Mouse (Mus musculus) midbrain, embryonic 11.5 days (tissue): ENCODE measurements around the gene Tnpo2. TPM values are rescaled to one million over a fixed set of nuclear protein-coding genes. Genes with fewer than 3 reads are reported as not detected.
"Not testable (repeated sequence)": the region's sequence is repeated elsewhere in the genome, so short reads cannot be mapped to it uniquely, and the experiment has no call there.

ENCODE experiments used
- ATAC-seq: fragments of 200-750 bp; cut with Nextera tagmentation; 2 replicates; pipeline ENCODE4 v1.8.0; 2017; ENCODE audit warnings: moderate TSS enrichment, moderate library complexity; ENCODE audit not compliant: low FRiP score
- DNase-seq: peaks from one replicate; pipeline ENCODE4 v3.0.0; 2015; ENCODE audit warnings: low spot score; ENCODE audit errors: missing footprints
- H3K27ac ChIP-seq: fragments of 300-500 bp; sonication (generic); 2 replicates; pipeline ENCODE4 v1.5.1; 2014; ENCODE audit warnings: low read depth, low read length
- H3K27me3 ChIP-seq: fragments of 300-500 bp; sonication (generic); 2 replicates; pipeline ENCODE4 v1.6.1; 2014; ENCODE audit warnings: mild to moderate bottlenecking, low read length, moderate library complexity, mixed read lengths; ENCODE audit not compliant: control insufficient read depth, insufficient read depth
- H3K36me3 ChIP-seq: fragments of 300-500 bp; sonication (generic); 2 replicates; pipeline ENCODE4 v1.6.1; 2014; ENCODE audit warnings: mild to moderate bottlenecking, low read length, moderate library complexity, mixed read lengths; ENCODE audit not compliant: control insufficient read depth, insufficient read depth
- H3K4me1 ChIP-seq: fragments of 300-500 bp; sonication (generic); 2 replicates; pipeline ENCODE4 v1.6.1; 2014; ENCODE audit warnings: low read length; ENCODE audit not compliant: control insufficient read depth, insufficient read depth
- H3K4me2 ChIP-seq: fragments of 300-500 bp; sonication (generic); 2 replicates; pipeline ENCODE4 v1.6.1; 2014; ENCODE audit warnings: mild to moderate bottlenecking, moderate library complexity
- H3K4me3 ChIP-seq: fragments of 300-500 bp; sonication (generic); 2 replicates; pipeline ENCODE4 v1.5.1; 2014; ENCODE audit warnings: low read depth, low read length
- H3K9ac ChIP-seq: fragments of 300-500 bp; sonication (generic); 2 replicates; pipeline ENCODE4 v1.6.1; 2014; ENCODE audit warnings: low read length
- H3K9me3 ChIP-seq: fragments of 300-500 bp; sonication (generic); 2 replicates; pipeline ENCODE4 v1.6.1; 2016; ENCODE audit warnings: low read length; ENCODE audit not compliant: control insufficient read depth
- WGBS: fragments of 180-500 bp; shearing (Covaris S2); extraction: QIAGEN DNeasy Blood & Tissue Kit; methylation state at CpG from one replicate; pipeline ENCODE4 v1.1.7; 2014; 5-methylcytosine and 5-hydroxymethylcytosine counted together
- polyA plus RNA-seq: library from polyadenylated mRNA; unstranded; fragments of >200 nt; fragmentation: Nextera tagmentation; extraction: Ambion mirVana; gene quantifications from 2 replicates; pipeline ENCODE4 v1.2.1, GENCODE M21; 2014

Tnpo2 gene
- polyA plus RNA-seq, 1 experiment from 2014 or later = 19.9 TPM

- peaks cover 16% of the 10 kb centered on the region for H3K36me3 ChIP-seq
- 91% methylated on average over 15 of the region's 15 CpGs for WGBS
- H3K4me2 ChIP-seq = no peak overlapping the region
- no peak overlapping the region for H3K4me3 ChIP-seq
- peak; percentile 79 for DNase-seq
- H3K4me1 ChIP-seq = peaks cover 8% of the 10 kb centered on the region
- no peaks in the 10 kb centered on the region for H3K27me3 ChIP-seq
- no peak for ATAC-seq
- H3K9ac ChIP-seq = no peak overlapping the region
- no peak overlapping the region for H3K27ac ChIP-seq
- H3K9me3 ChIP-seq = no peaks in the 10 kb centered on the region
These were observed 36.4 kb downstream of the Tnpo2 start for GRCm38 (mm10) chr8:85073041-85073612.

GRCm38 (mm10) chr8:85074167-85074566 lies 37.5 kb downstream of the Tnpo2 start:
- peaks cover 16% of the 10 kb centered on the region for H3K36me3 ChIP-seq
- ATAC-seq (no peak), DNase-seq (peak; percentile 77)
- no peaks in the 10 kb centered on the region for H3K27me3 ChIP-seq
- no peak overlapping the region for H3K27ac ChIP-seq
- no peak overlapping the region for H3K9ac ChIP-seq
- peaks cover 8% of the 10 kb centered on the region for H3K4me1 ChIP-seq
- no peak overlapping the region for H3K4me3 ChIP-seq
- WGBS = 82% methylated on average over 10 of the region's 10 CpGs
- H3K4me2 ChIP-seq = no peak overlapping the region
- H3K9me3 ChIP-seq = no peaks in the 10 kb centered on the region

GRCm38 (mm10) chr8:85074617-85075016 lies 37.9 kb downstream of the Tnpo2 start:
- Histone ChIP-seq H3K4me1 (peaks cover 11% of the 10 kb centered on the region), H3K9me3 (no peaks in the 10 kb centered on the region), H3K36me3 (peaks cover 16% of the 10 kb centered on the region), H3K4me3 (no peak overlapping the region), H3K27ac (no peak overlapping the region), H3K9ac (no peak overlapping the region), H3K27me3 (no peaks in the 10 kb centered on the region), H3K4me2 (no peak overlapping the region)
- peak; percentile 33 for DNase-seq
- no peak for ATAC-seq
- WGBS = 94% methylated on average over 10 of the region's 10 CpGs

- peak; percentile 88 for DNase-seq
- Histone ChIP-seq H3K4me2 (no peak overlapping the region), H3K9me3 (no peaks in the 10 kb centered on the region), H3K9ac (no peak overlapping the region), H3K4me1 (peaks cover 16% of the 10 kb centered on the region), H3K27me3 (no peaks in the 10 kb centered on the region), H3K36me3 (peaks cover 16% of the 10 kb centered on the region), H3K27ac (no peak overlapping the region), H3K4me3 (no peak overlapping the region)
- ATAC-seq = no peak
- WGBS = 81% methylated on average over 9 of the region's 9 CpGs
These were observed 39.3 kb downstream of the Tnpo2 start for GRCm38 (mm10) chr8:85076001-85076400.

GRCm38 (mm10) chr8:85076993-85077392 lies 40.3 kb downstream of the Tnpo2 start:
- no peak overlapping the region for H3K9ac ChIP-seq
- H3K27me3 ChIP-seq = no peaks in the 10 kb centered on the region
- H3K4me3 ChIP-seq = no peak overlapping the region
- no peaks in the 10 kb centered on the region for H3K9me3 ChIP-seq
- H3K4me2 ChIP-seq = no peak overlapping the region
- H3K36me3 ChIP-seq = peaks cover 16% of the 10 kb centered on the region
- WGBS = 0% methylated on average over 2 of the region's 2 CpGs
- ATAC-seq (no peak), DNase-seq (peak; percentile 97)
- no peak overlapping the region for H3K27ac ChIP-seq
- peaks cover 16% of the 10 kb centered on the region for H3K4me1 ChIP-seq

GRCm38 (mm10) chr8:85080214-85080531 lies 43.5 kb downstream of the Tnpo2 start:
- H3K27ac ChIP-seq = no peak overlapping the region
- no peaks in the 10 kb centered on the region for H3K27me3 ChIP-seq
- ATAC-seq = no peak
- peak overlapping the region; percentile 87 for H3K4me3 ChIP-seq
- peak overlapping the region; percentile 92 for H3K9ac ChIP-seq
- under 1% methylated on average over 25 of the region's 25 CpGs for WGBS
- peaks cover 8% of the 10 kb centered on the region for H3K36me3 ChIP-seq
- peaks cover 10% of the 10 kb centered on the region for H3K4me1 ChIP-seq
- no peaks in the 10 kb centered on the region for H3K9me3 ChIP-seq
- DNase-seq = no peak
- H3K4me2 ChIP-seq = peak overlapping the region; percentile 93

GRCm38 (mm10) chr8:85080532-85081215 lies 44.0 kb downstream of the Tnpo2 start, which contains the start of gene Wdr83os:
TSS of gene Wdr83os (plus strand) at chr8:85080740.
- H3K9ac ChIP-seq = peak within 1 kb of the TSS; percentile 92
- ATAC-seq (peak; percentile 20), DNase-seq (peak; percentile 98)
- no peaks in the 10 kb centered on the region for H3K9me3 ChIP-seq
- H3K36me3 ChIP-seq = peaks cover 5% of the 10 kb centered on the region; the same call in 1 of the 2 replicates
- under 1% methylated on average over 30 of the region's 30 CpGs for WGBS
- peak within 1 kb of the TSS; percentile 87 for H3K4me3 ChIP-seq
- peaks cover 10% of the 10 kb centered on the region for H3K4me1 ChIP-seq
- H3K4me2 ChIP-seq = peak within 1 kb of the TSS; percentile 93
- no peak within 1 kb of the TSS for H3K27ac ChIP-seq
- no peaks in the 10 kb centered on the region for H3K27me3 ChIP-seq

GRCm38 (mm10) chr8:85081216-85081555 lies 44.5 kb downstream of the Tnpo2 start, which contains the start of gene Wdr83:
TSS of gene Wdr83 (minus strand) at chr8:85081306.
- H3K9ac ChIP-seq = peak within 1 kb of the TSS; percentile 92
- peak within 1 kb of the TSS; percentile 87 for H3K4me3 ChIP-seq
- peaks cover 1% of the 10 kb centered on the region; the same call in 1 of the 2 replicates for H3K36me3 ChIP-seq
- peak within 1 kb of the TSS; percentile 93 for H3K4me2 ChIP-seq
- no peak within 1 kb of the TSS for H3K27ac ChIP-seq
- no peaks in the 10 kb centered on the region for H3K27me3 ChIP-seq
- H3K9me3 ChIP-seq = no peaks in the 10 kb centered on the region
- peaks cover 10% of the 10 kb centered on the region for H3K4me1 ChIP-seq
- ATAC-seq (peak; percentile 56), DNase-seq (no peak)
- WGBS = 2% methylated on average over 9 of the region's 9 CpGs

- H3K27ac ChIP-seq, H3K27me3 ChIP-seq, H3K4me2 ChIP-seq, H3K36me3 ChIP-seq, H3K9ac ChIP-seq, DNase-seq, H3K9me3 ChIP-seq, ATAC-seq, H3K4me3 ChIP-seq: not testable (repeated sequence)
- WGBS = 94% methylated on average over 4 of the region's 4 CpGs
- H3K4me1 ChIP-seq = peaks cover 10% of the 10 kb centered on the region
These were observed 45.5 kb downstream of the Tnpo2 start for GRCm38 (mm10) chr8:85082169-85082568.
